Mouse (Mus musculus) forebrain, embryonic 13.5 days (tissue): Measurements from ENCODE around the gene Uhrf2. TPM values are rescaled to one million over a fixed set of nuclear protein-coding genes. Genes with fewer than 3 reads are reported as not detected.

Experiments used
- polyA plus RNA-seq: library from polyadenylated mRNA; unstranded; fragments of >200 nt; fragmentation: Nextera tagmentation; extraction: Ambion mirVana; gene quantifications from 2 replicates; pipeline ENCODE4 v1.2.1, GENCODE M21; 2015

Gene Uhrf2
- polyA plus RNA-seq, 1 experiment from 2014 or later: 73.8 TPM

Other genes starting within 250 kb of the Uhrf2 start
- 7.0 and 7.6 TPM in 2 replicates for gene 9930021J03Rik, start 224.5 kb upstream of the Uhrf2 start, polyA plus RNA-seq
- gene Ranbp6, start 217.5 kb upstream of the Uhrf2 start, polyA plus RNA-seq: 35.8 and 37.0 TPM in 2 replicates
- gene Il33, start 105.4 kb upstream of the Uhrf2 start, polyA plus RNA-seq: 0.23 and 0.34 TPM in 2 replicates
- not detected in 2 replicates for gene Trpd52l3, start 26.7 kb upstream of the Uhrf2 start, polyA plus RNA-seq
- 23.5 and 25.2 TPM in 2 replicates for gene Gldc, start 144.9 kb downstream of the Uhrf2 start, polyA plus RNA-seq
- gene Mbl2, start 202.4 kb downstream of the Uhrf2 start, polyA plus RNA-seq: not detected in 2 replicates